Mouse (Mus musculus) limb, embryonic 13.5 days (tissue): Measurements from ENCODE around the gene Gfra1. TPM values are rescaled to one million over a fixed set of nuclear protein-coding genes. Genes with fewer than 3 reads are reported as not detected.
A peak's percentile ranks its signal among the peaks of the same experiment; 100 is the strongest.

Experiments
- ATAC-seq: fragments of 200-750 bp; cut with Nextera tagmentation; 2 replicates; pipeline ENCODE4 v1.8.0; 2017; ENCODE audit warnings: low read depth, moderate number of reproducible peaks, moderate TSS enrichment; ENCODE audit not compliant: low FRiP score
- H3K27ac ChIP-seq: fragments of 300-500 bp; sonication (generic); 2 replicates; pipeline ENCODE4 v1.5.1; 2015; ENCODE audit warnings: inconsistent platforms, mild to moderate bottlenecking, moderate library complexity
- H3K27me3 ChIP-seq: fragments of 300-500 bp; sonication (generic); 2 replicates; pipeline ENCODE4 v1.6.1; 2015; ENCODE audit warnings: mild to moderate bottlenecking, inconsistent platforms
- H3K36me3 ChIP-seq: fragments of 300-500 bp; sonication (generic); 2 replicates; pipeline ENCODE4 v1.6.1; 2015; ENCODE audit warnings: inconsistent platforms, mild to moderate bottlenecking, moderate library complexity
- H3K4me1 ChIP-seq: fragments of 300-500 bp; sonication (generic); 2 replicates; pipeline ENCODE4 v1.6.1; 2015; ENCODE audit warnings: inconsistent platforms
- H3K4me2 ChIP-seq: fragments of 300-500 bp; sonication (generic); replicated peaks from 2 replicates; pipeline ENCODE4 v1.6.1; 2015; ENCODE audit warnings: inconsistent platforms, mild to moderate bottlenecking, moderate library complexity
- H3K4me3 ChIP-seq: fragments of 300-500 bp; sonication (generic); 2 replicates; pipeline ENCODE4 v1.5.1; 2015; ENCODE audit warnings: moderate library complexity, mild to moderate bottlenecking, inconsistent platforms
- H3K9ac ChIP-seq: fragments of 300-500 bp; sonication (generic); 2 replicates; pipeline ENCODE4 v1.6.1; 2015; ENCODE audit warnings: mild to moderate bottlenecking, inconsistent platforms
- H3K9me3 ChIP-seq: fragments of 300-500 bp; sonication (generic); 2 replicates; pipeline ENCODE4 v1.6.1; 2016; ENCODE audit warnings: inconsistent platforms
- WGBS: fragments of 180-500 bp; shearing (Covaris S2); methylation state at CpG from one replicate; pipeline ENCODE4 v1.1.7; 2015; 5-methylcytosine and 5-hydroxymethylcytosine counted together
- polyA plus RNA-seq: library from polyadenylated mRNA; unstranded; fragments of >200 nt; fragmentation: Nextera tagmentation; extraction: Ambion mirVana; gene quantifications from 2 replicates; pipeline ENCODE4 v1.2.1, GENCODE M21; 2015

The Gfra1 gene
- polyA plus RNA-seq, 1 experiment from 2014 or later, result 25.4 TPM

GRCm38 (mm10) chr19:58382535-58382934, 73.2 kb downstream of the Gfra1 start:
- Histone ChIP-seq H3K4me1 (peaks cover 13% of the 10 kb centered on the region), H3K9me3 (no peaks in the 10 kb centered on the region), H3K9ac (no peak overlapping the region), H3K36me3 (no peaks in the 10 kb centered on the region), H3K27me3 (no peaks in the 10 kb centered on the region; the same call in 1 of the 2 replicates), H3K27ac (no peak overlapping the region), H3K4me2 (no peak overlapping the region), H3K4me3 (no peak overlapping the region)
- no peak for ATAC-seq
- WGBS, result 91% methylated on average over 7 of the region's 7 CpGs

GRCm38 (mm10) chr19:58377969-58378368, 77.7 kb downstream of the Gfra1 start:
- no peak for ATAC-seq
- 58% methylated on average over 8 of the region's 8 CpGs for WGBS
- H3K9me3 ChIP-seq, result no peaks in the 10 kb centered on the region
- H3K27me3 ChIP-seq, result no peaks in the 10 kb centered on the region
- no peak overlapping the region for H3K4me3 ChIP-seq
- no peak overlapping the region for H3K9ac ChIP-seq
- no peaks in the 10 kb centered on the region for H3K36me3 ChIP-seq
- no peak overlapping the region for H3K4me2 ChIP-seq
- no peak overlapping the region for H3K27ac ChIP-seq
- H3K4me1 ChIP-seq, result peaks cover 36% of the 10 kb centered on the region

GRCm38 (mm10) chr19:58376675-58377102, 79.0 kb downstream of the Gfra1 start:
- Histone ChIP-seq H3K27ac (no peak overlapping the region), H3K27me3 (no peaks in the 10 kb centered on the region), H3K4me1 (peaks cover 48% of the 10 kb centered on the region), H3K4me3 (no peak overlapping the region), H3K36me3 (no peaks in the 10 kb centered on the region), H3K9me3 (no peaks in the 10 kb centered on the region), H3K9ac (no peak overlapping the region), H3K4me2 (no peak overlapping the region)
- WGBS, result 41% methylated on average over 8 of the region's 8 CpGs
- no peak for ATAC-seq

- H3K4me3 ChIP-seq, result no peak overlapping the region
- H3K36me3 ChIP-seq, result no peaks in the 10 kb centered on the region
- no peaks in the 10 kb centered on the region for H3K9me3 ChIP-seq
- no peak for ATAC-seq
- no peak overlapping the region for H3K4me2 ChIP-seq
- no peak overlapping the region for H3K27ac ChIP-seq
- no peaks in the 10 kb centered on the region for H3K27me3 ChIP-seq
- H3K4me1 ChIP-seq, result peaks cover 61% of the 10 kb centered on the region
- WGBS, result 95% methylated on average over 5 of the region's 5 CpGs
- no peak overlapping the region for H3K9ac ChIP-seq
Observed at GRCm38 (mm10) chr19:58374648-58375047, 81.1 kb downstream of the Gfra1 start.

- no peak overlapping the region for H3K4me3 ChIP-seq
- no peaks in the 10 kb centered on the region for H3K9me3 ChIP-seq
- H3K27ac ChIP-seq, result no peak overlapping the region
- H3K9ac ChIP-seq, result no peak overlapping the region
- H3K4me1 ChIP-seq, result peaks cover 66% of the 10 kb centered on the region
- ATAC-seq, result no peak
- no peaks in the 10 kb centered on the region for H3K36me3 ChIP-seq
- no peaks in the 10 kb centered on the region for H3K27me3 ChIP-seq
- whole genome bisulfite sequencing, result 97% methylated on average over 4 of the region's 4 CpGs
- no peak overlapping the region for H3K4me2 ChIP-seq
Observed at GRCm38 (mm10) chr19:58374155-58374554, 81.6 kb downstream of the Gfra1 start.

- Histone ChIP-seq H3K9ac (no peak overlapping the region), H3K4me1 (peaks cover 40% of the 10 kb centered on the region), H3K27me3 (no peaks in the 10 kb centered on the region), H3K4me3 (no peak overlapping the region), H3K9me3 (no peaks in the 10 kb centered on the region), H3K27ac (no peak overlapping the region), H3K4me2 (no peak overlapping the region), H3K36me3 (no peaks in the 10 kb centered on the region)
- ATAC-seq, result no peak
- WGBS, result 68% methylated on average over 2 of the region's 2 CpGs
Observed at GRCm38 (mm10) chr19:58368513-58368912, 87.2 kb downstream of the Gfra1 start.

- no peaks in the 10 kb centered on the region for H3K36me3 ChIP-seq
- 67% methylated on average over 9 of the region's 9 CpGs for WGBS
- ATAC-seq, result no peak
- H3K4me3 ChIP-seq, result no peak overlapping the region
- no peaks in the 10 kb centered on the region for H3K27me3 ChIP-seq
- H3K4me2 ChIP-seq, result no peak overlapping the region
- no peaks in the 10 kb centered on the region for H3K9me3 ChIP-seq
- peaks cover 7% of the 10 kb centered on the region; the same call in 1 of the 2 replicates for H3K4me1 ChIP-seq
- H3K9ac ChIP-seq, result no peak overlapping the region
- H3K27ac ChIP-seq, result no peak overlapping the region
Observed at GRCm38 (mm10) chr19:58364688-58365087, 91.0 kb downstream of the Gfra1 start.

GRCm38 (mm10) chr19:58360982-58361381, 94.7 kb downstream of the Gfra1 start:
- Histone ChIP-seq H3K36me3 (no peaks in the 10 kb centered on the region), H3K4me3 (no peak overlapping the region), H3K9me3 (no peaks in the 10 kb centered on the region), H3K9ac (no peak overlapping the region; the same call in 1 of the 2 replicates), H3K4me1 (no peaks in the 10 kb centered on the region), H3K27ac (no peak overlapping the region), H3K27me3 (no peaks in the 10 kb centered on the region), H3K4me2 (no peak overlapping the region)
- 42% methylated on average over 1 of the region's 1 CpGs for WGBS
- ATAC-seq, result no peak

GRCm38 (mm10) chr19:58358063-58358462, 97.6 kb downstream of the Gfra1 start:
- H3K27ac ChIP-seq, result no peak overlapping the region
- no peak for ATAC-seq

GRCm38 (mm10) chr19:58353953-58354352, 101.8 kb downstream of the Gfra1 start:
- no peaks in the 10 kb centered on the region for H3K36me3 ChIP-seq
- H3K4me2 ChIP-seq, result 0 out of 2 replicates have a peak overlapping the region, but pooled peaks have one; percentile 7
- H3K27me3 ChIP-seq, result peaks cover 6% of the 10 kb centered on the region; the same call in 1 of the 2 replicates
- H3K27ac ChIP-seq, result no peak overlapping the region
- 15% methylated on average over 2 of the region's 2 CpGs for WGBS
- H3K4me1 ChIP-seq, result peaks cover 46% of the 10 kb centered on the region
- no peaks in the 10 kb centered on the region for H3K9me3 ChIP-seq
- no peak overlapping the region for H3K9ac ChIP-seq
- no peak; the same call in 1 of the 2 replicates for ATAC-seq
- H3K4me3 ChIP-seq, result no peak overlapping the region

More at GRCm38 (mm10) chr19:58358063-58358462, 97.6 kb downstream of the Gfra1 start:
- Histone ChIP-seq H3K9ac (no peak overlapping the region), H3K36me3 (no peaks in the 10 kb centered on the region), H3K9me3 (no peaks in the 10 kb centered on the region), H3K27me3 (no peaks in the 10 kb centered on the region), H3K4me2 (no peak overlapping the region), H3K4me1 (peaks cover 11% of the 10 kb centered on the region), H3K4me3 (no peak overlapping the region)
- 87% methylated on average over 13 of the region's 13 CpGs for WGBS

- WGBS, result 59% methylated on average over 13 of the region's 13 CpGs
- Histone ChIP-seq H3K36me3 (no peaks in the 10 kb centered on the region), H3K27me3 (peaks cover 6% of the 10 kb centered on the region; the same call in 1 of the 2 replicates), H3K4me3 (no peak overlapping the region), H3K9ac (no peak overlapping the region), H3K9me3 (no peaks in the 10 kb centered on the region), H3K4me1 (peaks cover 46% of the 10 kb centered on the region), H3K27ac (no peak overlapping the region), H3K4me2 (0 out of 2 replicates have a peak overlapping the region, but pooled peaks have one; percentile 7)
- no peak for ATAC-seq
Observed at GRCm38 (mm10) chr19:58353260-58353870, 102.3 kb downstream of the Gfra1 start.

- Histone ChIP-seq H3K27ac (no peak overlapping the region), H3K4me2 (no peak overlapping the region), H3K9me3 (no peaks in the 10 kb centered on the region), H3K27me3 (peaks cover 13% of the 10 kb centered on the region; the same call in 1 of the 2 replicates), H3K4me3 (no peak overlapping the region), H3K9ac (no peak overlapping the region), H3K36me3 (no peaks in the 10 kb centered on the region), H3K4me1 (peaks cover 54% of the 10 kb centered on the region)
- ATAC-seq, result no peak
- WGBS, result 46% methylated on average over 5 of the region's 5 CpGs
Observed at GRCm38 (mm10) chr19:58349890-58350408, 105.8 kb downstream of the Gfra1 start.
